Mouse (Mus musculus) CH12.LX (cell line): ENCODE measurements at regions not wholly inside any gene's neighbourhood (a gene's known extent, or its start where the extent isn't known, plus 50 kb on each side); places are given as distances from the start of the nearest gene placed in this dataset.

Experiments
- BHLHE40 ChIP-seq: IDR thresholded peaks from 2 replicates; pipeline ENCODE4 v1.6.1; 2011; ENCODE audit warnings: mild to moderate bottlenecking, low read depth, low read length, improper control_type of control experiment
- CTCF ChIP-seq, 2 experiments: IDR thresholded peaks in 1 of 2; conservative IDR thresholded peaks in 1 of 2; 2 replicates each; pipeline ENCODE4 v1.5.1; 2011 to 2012; ENCODE audit warnings: low read depth in 2 of 2, low read length in 2 of 2, improper control_type of control experiment in 1 of 2, inconsistent platforms in 1 of 2, mild to moderate bottlenecking in 1 of 2, moderate library complexity in 1 of 2
- MAX ChIP-seq: IDR thresholded peaks from 2 replicates; pipeline ENCODE4 v1.6.1; 2011; ENCODE audit warnings: low read length, improper control_type of control experiment
- PAX5 ChIP-seq: IDR thresholded peaks from 2 replicates; pipeline ENCODE4 v1.6.1; 2012; ENCODE audit warnings: low read length, inconsistent platforms, mixed read lengths
- POLR2A ChIP-seq: IDR thresholded peaks from 2 replicates; pipeline ENCODE4 v1.6.1; 2011; ENCODE audit warnings: low read depth, mild to moderate bottlenecking, improper control_type of control experiment, low read length
- POLR2AphosphoS2 ChIP-seq: IDR thresholded peaks from 2 replicates; pipeline ENCODE4 v1.6.1; 2011; ENCODE audit warnings: low read depth, low read length, improper control_type of control experiment
- RAD21 ChIP-seq: IDR thresholded peaks from 2 replicates; pipeline ENCODE4 v1.6.1; 2011; ENCODE audit warnings: low read depth, mild to moderate bottlenecking, low read length, improper control_type of control experiment, moderate library complexity
- ZC3H11A ChIP-seq: IDR thresholded peaks from 2 replicates; pipeline ENCODE4 v1.6.1; 2012; ENCODE audit warnings: low read depth, mild to moderate bottlenecking, inconsistent platforms, low read length, improper control_type of control experiment

GRCm38 (mm10) chr17:84113608-84114278 lies 74.0 kb downstream of the Zfp36l2 start:
- TF ChIP-seq ZC3H11A (peak; percentile 84), POLR2A (no peak), PAX5 (no peak), CTCF (conservative IDR thresholded peaks at IDR 0.05 in 1 of 2, IDR thresholded peaks at IDR 0.05 in 1 of 2; ENCODE audit: low read depth in 2 of 2, low read length in 2 of 2) (peak; percentile 27 to 94; a peak in 2 of 4 replicates), MAX (peak; percentile 85), BHLHE40 (no peak; the same call in 1 of the 2 replicates), POLR2AphosphoS2 (no peak), RAD21 (peak; percentile 92)
